Mouse (Mus musculus): ENCODE measurements around the gene AU021092.

The AU021092 gene

DNA sequence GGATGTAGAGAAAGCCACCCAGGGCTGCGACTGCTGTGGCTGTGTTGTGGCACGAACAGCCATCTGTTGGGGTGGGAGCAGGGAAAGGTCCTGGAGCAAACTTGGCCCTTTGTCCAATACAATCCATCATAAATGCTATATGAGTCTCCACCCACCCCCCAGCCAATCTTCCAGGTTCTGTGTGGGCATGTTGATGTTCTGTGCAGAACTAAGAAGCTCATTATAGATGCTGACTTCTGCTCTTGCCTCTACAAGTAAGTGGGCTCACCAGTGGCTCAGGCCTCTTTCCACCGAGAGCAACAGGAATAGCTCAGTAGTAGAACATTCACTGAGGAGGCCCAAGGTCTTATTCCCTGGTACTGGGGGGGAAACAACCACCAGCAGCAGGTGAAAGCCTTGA lies 9.9 kb downstream of the AU021092 start:
- no peak for DNase-seq

DNA sequence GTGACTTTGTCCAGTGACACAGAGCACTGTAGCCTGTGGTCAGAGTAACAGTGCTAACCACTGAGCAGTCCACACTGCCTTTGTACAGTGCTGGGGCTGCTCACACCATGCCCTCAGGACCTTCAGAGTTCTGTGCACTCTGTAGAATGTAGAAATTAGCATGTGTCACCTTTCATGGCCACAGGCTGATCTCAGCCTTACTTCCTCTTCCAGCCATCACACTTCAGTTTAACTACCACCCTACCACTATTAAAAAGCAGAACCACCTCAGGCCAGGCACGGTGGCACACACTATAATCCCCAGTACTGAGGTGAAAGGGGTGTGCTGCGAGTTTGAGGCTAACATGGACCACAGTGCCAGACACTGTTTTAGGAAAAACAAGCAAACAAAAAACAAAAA lies 11.7 kb downstream of the AU021092 start:
- no peak for DNase-seq

DNA sequence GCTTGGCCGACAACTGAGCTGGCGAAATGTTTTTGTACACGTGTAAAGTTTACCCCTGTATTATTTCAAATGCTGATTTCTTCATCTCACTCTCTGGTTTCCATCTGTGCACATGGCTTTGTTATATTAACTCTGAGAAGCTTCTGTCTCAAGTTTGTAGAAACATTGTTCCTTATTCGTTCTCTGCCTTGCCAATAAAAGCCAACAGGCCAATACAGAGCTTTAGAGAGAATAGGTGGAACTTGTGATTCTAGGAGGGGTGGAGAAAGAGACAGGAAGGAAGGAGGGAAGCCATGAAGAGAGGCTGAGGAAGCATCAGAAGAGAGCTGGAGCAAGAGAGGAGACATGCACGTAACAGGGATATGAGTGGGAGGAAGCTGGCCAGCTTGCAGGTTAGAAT lies 16.0 kb downstream of the AU021092 start:
- DNase-seq = no peak

DNA sequence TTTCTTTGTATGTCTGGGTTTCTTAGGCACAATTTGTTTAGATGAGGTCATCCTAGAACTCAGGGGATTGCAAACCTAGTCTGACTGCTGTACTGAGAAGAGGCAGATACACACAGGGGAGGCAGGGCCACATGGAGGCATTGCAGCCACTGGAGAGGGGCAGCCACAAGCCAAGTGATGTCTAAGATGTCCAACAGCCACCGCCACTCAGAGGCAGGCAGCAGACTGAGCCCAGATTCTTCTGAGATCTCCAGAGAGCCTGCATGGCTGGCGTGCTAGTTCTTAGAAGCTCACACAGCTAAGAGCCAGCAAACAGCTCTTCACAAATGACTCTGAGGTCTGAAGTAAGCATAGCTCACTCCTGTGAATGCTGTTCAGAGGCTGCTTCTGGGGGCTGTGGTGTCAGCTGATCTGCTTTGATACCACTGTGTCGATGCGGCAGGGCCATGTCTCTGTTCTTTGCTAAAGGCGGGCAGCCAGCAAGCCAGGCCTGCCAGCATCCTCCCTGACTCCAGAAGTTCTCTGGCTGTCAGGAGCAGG lies 16.6 kb downstream of the AU021092 start:
- no peak for DNase-seq

DNA sequence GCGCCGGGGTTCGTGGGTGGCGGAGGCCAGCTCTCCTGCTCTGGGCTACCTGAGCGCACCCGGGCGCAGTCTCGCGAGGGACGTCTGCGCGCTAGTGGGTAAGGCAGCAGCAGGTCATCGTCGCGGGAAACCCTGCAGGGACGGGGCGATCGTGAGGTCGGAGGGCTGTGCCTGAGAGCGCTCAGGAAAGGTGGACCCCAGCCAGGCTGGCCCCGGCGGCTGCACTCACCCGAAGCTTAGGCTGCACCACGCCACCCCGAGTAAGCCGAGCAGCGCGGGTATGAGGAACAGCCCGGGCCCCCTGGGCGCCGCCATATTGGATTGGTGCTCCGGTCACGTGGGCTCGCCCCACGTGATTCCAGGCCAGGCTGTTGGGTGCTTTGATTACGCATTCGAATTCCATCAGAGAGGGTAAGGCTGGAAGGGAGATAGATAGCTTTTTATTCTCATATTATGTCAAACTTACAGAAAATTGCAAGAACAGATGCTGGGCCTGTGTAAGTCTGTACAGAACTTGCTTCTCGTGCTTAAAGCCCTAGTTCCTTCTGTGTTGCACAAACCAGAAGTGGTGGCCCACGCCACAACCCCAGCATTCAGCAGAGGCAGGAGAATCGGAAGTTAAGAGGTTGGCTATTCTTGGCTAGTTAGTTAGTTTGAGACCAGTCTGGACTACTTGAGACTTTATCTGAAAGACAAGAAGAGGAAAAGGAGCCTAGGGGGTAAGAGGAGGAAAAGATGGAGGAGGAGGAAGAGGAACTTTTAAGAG lies 18.2 kb downstream of the AU021092 start, which contains the start of gene Nagpa:
Gene Nagpa, minus strand, starts transcription at position 345 of the 766 bp plus-strand sequence.
- DNase-seq = peak; percentile 87 to 88

DNA sequence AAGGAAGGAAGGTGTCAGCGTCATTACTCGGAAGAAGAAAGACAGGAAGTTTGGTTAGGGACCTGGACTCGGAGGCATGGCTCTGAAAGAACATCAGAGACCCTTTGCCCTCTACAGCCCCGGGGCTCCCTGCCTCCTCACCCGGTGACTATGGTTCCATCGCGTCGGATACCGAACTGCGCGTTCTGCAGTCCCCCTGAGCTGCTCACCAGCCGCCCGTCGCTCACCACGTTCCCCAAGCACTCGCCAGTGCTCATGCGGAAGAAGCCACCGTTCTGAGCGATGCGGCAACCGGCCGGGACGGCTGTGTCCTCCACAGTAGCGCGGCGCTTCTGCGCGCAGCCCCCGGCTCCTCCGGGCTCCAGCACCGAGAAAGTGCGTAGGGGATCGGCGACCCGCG lies 18.9 kb downstream of the AU021092 start:
- no peak for DNase-seq

DNA sequence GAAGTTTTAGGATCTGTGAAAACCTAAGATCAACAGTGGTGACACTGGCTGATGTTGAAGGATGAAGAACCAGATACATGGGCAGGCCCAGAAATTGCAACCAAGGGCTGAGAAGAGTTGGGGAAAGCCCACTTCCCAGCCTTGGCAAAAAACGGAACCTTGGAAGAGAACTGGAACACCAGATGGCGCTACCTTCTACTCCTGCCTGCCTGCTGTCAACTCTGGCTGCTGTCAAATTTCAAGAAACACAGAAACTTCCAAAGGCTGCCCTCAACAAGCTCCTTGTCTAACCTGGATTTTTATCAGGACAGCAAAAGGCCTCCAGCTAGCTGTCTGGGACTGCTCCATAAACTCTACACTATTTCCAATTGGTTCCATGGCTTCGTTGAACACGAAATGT lies 19.4 kb downstream of the AU021092 start:
- peak; percentile 67 to 69 for DNase-seq

DNA sequence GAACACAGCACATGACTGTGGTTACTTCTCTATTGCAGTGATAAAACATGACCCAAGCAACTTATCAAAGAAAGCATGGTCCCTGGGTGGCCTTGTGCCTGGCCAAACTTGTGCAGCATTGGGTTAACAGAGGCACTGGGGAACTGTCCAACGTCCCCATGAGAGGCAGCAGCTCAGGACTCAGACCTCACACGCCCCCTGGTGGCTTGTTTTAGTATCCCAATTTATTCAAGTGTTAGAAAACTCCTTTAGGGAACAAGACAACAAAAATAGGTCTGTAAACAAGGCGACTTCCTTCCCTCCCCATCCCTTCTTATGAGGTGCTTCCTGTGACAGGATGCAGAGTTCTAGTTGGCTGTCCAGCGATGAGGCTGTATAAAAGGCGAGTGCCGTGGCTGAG lies 27.0 kb downstream of the AU021092 start:
- DNase-seq = peak; percentile 79 to 85

DNA sequence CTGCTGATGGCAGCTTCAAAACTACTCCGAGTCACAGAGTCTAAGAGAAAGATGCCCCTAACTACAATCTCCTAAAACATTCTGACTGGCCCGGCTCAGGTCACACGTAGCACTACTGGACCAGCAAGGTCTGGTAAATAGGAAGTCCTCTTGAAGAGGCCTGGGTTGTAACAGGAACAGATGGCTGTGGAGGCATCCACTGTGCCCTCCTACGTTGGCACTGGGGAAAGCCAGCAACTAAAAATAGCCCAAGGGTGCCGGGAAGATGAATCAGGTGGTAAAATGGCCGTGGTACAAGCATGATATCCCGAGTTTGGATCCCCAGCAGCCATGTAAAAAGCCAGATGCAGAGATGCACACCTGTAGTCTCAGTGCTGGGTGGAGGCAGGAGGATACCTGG lies 35.9 kb downstream of the AU021092 start:
- DNase-seq = peak; percentile 58 to 73

DNA sequence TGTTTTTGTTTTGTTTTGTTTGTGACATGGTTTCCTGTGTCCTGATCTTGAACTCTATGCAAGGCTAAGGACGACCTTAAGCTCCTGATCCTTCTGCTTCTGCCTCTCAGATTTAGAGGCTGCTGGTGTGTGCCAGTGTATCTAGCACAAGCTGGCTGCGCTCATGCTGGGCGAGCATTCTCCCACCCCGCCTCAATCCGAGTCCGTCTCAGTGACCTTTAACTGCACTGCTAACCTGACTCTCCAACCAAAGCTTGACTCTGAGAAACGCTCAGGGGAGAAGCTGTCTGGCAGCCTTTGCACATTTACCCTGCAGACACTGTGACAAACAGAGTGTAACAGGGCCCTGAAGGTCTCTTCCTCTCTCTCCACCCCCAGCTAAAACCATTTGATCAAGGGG lies 36.4 kb downstream of the AU021092 start:
- DNase-seq = peak; percentile 28 to 41

DNA sequence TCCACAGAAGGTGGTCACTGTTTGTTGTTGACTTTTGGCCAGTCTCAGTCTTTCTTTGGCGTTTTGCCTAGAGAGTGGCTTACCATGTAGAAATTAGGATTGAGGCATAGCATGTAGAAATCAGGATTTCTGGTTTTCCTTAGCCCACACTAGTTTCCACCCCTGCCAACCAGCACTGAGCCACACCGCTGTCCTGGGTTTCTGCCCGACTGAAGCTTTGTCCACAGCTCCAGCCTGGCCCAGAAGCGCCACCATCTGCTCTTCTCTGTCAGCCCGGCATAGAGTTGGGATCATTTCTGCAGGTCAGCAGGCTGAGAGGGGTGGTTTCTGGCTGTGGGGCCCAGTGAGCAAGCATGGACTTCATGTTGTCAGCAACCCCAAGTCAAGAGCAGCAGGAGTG lies 37.1 kb downstream of the AU021092 start:
- peak; percentile 71 to 75 for DNase-seq

DNA sequence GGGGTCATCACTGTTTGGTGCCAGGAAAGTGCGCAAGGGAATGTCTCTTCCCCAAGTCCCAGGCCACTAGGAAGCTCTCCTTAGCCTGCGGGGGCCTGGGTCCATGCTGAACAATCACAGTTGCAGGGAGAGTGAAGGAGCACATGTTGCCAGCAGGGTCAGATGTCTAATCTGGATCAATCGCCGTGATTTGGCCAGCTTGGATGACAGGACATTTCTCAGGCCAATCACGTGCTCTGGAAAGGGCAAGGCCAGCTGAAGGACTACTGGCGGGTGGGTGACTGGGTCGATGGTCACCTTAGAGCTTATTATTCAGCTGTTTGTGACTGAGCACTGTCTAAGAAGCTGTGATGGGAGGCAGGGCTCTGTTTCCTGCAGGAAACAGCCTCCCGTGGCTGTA lies 38.0 kb downstream of the AU021092 start:
- DNase-seq = peak; percentile 28 to 31

DNA sequence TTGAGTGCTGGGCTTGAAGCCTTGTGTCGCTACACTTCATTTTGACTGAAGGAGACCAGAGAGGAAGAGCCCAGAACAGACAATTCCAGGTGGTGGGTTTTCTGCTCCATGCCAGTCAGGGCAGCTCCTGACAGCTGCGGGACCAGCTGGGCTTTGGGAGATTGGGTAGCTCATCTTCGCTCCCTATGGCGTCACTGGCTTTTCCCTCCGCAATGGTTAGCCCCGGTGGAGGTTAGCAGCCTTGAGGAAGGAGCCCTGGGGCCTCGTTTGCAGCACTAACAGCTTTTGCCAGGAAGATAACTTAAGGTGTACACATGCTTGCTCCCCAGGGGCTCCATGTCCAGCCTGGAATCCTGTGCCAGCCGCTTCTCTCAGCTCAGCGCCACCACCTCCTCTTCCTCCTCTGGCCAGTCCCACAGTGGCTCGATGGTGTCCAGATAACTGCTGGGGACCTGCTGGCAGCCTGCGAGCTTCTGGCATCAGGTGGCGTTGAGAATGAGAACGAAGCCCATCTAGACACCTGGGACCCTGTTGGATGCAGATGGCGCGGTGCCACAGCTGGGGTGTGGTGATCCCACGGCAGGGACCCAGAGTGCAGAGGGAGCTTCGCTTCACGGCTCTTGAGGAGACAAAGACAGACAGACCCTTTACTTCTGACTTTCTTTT lies 38.7 kb downstream of the AU021092 start:
- peak; percentile 68 to 72 for DNase-seq

DNA sequence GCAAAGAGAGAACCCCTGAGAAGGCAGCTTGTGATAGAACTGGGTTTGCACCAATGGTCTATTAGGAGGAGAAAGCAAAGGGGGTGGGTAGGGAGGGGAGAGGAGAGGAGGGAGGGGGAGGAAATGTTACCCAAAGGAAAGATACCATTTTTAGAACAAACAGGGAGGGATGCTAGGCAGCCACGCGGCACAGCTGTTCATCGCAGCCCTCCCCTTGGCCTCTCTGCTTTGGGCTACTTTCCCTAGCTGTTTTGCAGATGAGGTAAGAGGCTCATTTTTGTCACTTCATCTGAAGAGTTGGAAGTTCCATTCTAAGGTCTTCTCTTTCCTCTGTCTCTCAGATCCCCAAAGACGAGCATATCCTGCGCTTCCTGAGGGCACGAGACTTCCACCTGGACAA lies 49.5 kb downstream of the AU021092 start:
- no peak for DNase-seq

DNA sequence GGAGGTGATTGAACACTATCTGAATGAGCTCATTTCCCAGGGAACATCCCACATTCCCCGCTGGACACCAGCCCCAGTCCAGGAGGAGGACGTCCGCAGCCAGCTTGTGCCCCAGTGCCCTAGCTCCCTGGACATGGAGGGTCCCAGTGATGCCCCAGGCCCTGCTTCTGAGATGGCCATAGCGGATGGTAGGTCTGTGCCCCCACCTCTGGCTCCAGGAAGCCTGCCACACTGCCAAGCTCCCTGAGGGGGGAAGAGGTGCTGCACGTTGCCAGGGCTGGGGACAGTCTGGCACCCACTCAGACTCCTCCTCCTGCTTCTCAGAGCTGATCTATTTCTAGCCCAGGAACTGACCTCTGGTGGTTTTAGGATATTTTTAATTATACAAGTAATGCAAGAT lies 53.3 kb downstream of the AU021092 start:
- peak; percentile 65 to 68 for DNase-seq

DNA sequence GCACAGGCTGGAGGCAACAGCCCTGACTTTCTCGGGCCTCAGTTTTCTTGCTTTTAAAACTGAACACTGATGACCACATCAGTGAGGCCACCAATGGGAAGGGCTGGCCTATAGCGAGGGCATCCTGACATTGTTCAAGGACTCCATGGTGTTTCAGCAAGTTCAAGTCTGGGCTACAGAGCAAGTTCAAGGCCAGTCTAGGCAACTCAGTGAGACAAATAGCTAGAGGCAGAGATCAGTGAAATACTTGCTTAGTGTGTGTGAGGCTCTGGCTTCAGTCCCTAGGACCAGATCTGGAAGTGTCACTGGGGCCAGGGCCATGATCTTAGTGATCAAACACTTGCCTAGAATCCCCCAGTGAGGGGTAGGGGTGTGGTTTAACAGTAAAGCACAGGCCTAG lies 54.1 kb downstream of the AU021092 start:
- no peak for DNase-seq

DNA sequence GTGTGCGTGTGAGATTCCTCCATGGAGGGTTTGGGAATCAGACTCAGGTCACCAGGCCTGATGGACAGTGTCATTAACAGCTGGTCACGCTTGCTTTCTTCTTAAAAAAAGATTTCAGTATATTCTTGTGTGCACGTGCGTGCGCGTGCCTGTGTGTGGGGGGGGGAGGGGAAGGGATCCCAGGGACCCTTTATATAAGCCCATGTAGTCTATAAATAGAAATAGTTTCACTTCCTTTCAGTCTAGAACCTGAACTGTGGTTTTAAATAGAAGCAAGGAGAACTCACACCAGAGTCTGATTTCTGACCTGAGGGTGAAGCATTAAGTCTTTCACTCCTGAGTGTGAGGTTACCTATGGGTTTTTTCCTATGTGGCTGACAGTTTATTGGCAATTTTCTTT lies 57.8 kb downstream of the AU021092 start:
- DNase-seq = no peak
